Mouse (Mus musculus) gastrocnemius, postnatal 14 days (tissue): ENCODE measurements around the gene 4931409K22Rik. TPM values are rescaled to one million over a fixed set of nuclear protein-coding genes. Genes with fewer than 3 reads are reported as not detected.
"Not testable (repeated sequence)": the region's sequence is repeated elsewhere in the genome, so short reads cannot be mapped to it uniquely, and the experiment has no call there.

Source experiments
- DNase-seq: peaks from one replicate; pipeline ENCODE4 v3.0.0; 2021; ENCODE audit warnings: mixed read lengths
- intact Hi-C: fragments of 180-260 bp; cut with DNase I; formaldehyde crosslinking; loops from one replicate; pipeline ENCODE4 v1.15.1; 2025; ENCODE audit warnings: low total_unique reads
- total RNA-seq, 2 experiments: library from RNA; stranded (reverse); gene quantifications; 2 replicates each; pipeline ENCODE4 v1.2.3; 2021

4931409K22Rik gene
- total RNA-seq, 2 experiments from 2014 or later, result not detected

DNA sequence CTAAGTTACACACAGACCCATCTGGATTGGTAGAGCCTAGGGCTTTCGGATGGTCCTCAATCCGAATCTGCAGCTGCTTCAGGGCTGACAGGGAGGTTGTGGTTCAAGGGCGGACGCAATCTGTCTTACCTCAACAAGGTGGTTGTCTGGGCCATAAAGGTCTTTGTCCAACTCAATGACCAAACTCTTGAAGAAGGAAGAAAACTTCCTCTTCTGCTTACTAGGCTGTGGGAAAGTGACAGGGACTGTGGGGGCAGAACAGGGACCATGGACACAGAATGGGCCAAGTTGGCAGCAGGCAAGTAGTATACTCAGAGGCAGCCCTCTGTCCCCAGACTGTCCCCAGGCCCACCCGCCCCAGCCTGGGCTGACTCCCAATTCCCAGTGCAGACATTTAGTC, 38.7 kb upstream of the 4931409K22Rik start:
- intact Hi-C loops, result loop anchor here (5.0 kb wide), 1 partner anchor 57 kb away; no protein-coding TSS in a partner anchor
- DNase-seq, result no peak

DNA sequence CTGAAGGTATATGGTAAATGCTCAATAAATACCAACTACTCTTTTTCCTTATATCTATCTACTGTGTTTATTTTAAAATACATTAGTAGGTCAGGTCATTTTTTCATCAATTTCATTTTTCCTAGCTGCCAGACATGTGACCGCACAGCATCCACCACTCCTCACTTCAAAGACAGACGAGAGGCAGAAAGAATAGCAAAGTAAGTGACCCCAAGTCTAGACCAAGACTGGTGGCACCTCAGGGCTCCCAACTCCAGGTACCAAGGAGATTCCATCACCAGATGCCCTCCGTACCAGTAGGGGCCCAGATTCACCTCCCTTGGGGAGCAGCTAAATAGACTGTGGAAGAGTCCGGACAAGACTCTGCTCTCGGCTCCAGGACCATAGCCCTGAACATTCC, 37.7 kb upstream of the 4931409K22Rik start:
- DNase-seq, result no peak
- intact Hi-C loops, result loop anchor here (5.0 kb wide), 1 partner anchor 62 kb away; no protein-coding TSS in a partner anchor

DNA sequence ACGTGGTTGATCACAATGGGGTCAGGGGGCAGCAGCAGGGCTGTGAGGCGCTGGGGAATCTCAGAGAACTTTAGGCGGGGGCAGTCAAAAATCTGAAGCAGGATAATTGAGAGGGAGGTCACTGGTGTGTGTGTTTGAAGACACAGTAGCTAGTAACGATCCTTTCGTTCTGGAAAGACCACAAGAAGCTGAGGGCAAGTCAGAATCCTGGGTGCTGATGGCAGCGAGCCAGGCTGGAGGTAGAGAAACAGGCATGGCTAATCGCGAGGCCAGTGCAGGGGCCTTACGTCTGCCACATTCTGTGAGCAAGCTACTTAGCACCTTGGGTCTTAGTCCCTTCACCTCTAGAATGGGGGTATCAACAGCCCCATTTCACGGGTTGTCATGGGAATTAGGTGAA, 37.3 kb upstream of the 4931409K22Rik start:
- intact Hi-C loops, result loop anchor here (5.0 kb wide), 1 partner anchor 62 kb away; no protein-coding TSS in a partner anchor
- no peak for DNase-seq

DNA sequence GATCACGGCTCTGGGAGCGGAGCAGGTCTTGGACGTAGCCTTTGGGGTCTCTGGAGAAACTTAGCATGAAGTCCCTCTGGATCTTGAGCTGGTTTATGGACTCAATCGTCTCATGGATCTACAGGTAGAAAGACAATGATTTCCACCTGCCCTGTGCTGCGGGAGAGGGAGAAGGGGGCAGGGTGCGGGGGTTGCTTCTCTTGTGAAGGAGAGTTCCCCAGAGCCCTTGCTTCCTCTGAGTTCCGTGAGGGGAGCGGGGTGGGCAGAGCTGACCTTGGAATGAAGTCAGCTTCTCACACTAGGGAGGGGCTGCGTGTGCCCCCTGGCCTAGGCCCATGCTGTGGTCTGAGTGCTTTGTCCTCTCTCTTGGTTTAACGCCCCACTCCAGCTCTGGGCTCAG, 36.6 kb upstream of the 4931409K22Rik start:
- intact Hi-C loops, result loop anchor here (5.0 kb wide), 1 partner anchor 61 kb away; no protein-coding TSS in a partner anchor
- DNase-seq, result no peak

DNA sequence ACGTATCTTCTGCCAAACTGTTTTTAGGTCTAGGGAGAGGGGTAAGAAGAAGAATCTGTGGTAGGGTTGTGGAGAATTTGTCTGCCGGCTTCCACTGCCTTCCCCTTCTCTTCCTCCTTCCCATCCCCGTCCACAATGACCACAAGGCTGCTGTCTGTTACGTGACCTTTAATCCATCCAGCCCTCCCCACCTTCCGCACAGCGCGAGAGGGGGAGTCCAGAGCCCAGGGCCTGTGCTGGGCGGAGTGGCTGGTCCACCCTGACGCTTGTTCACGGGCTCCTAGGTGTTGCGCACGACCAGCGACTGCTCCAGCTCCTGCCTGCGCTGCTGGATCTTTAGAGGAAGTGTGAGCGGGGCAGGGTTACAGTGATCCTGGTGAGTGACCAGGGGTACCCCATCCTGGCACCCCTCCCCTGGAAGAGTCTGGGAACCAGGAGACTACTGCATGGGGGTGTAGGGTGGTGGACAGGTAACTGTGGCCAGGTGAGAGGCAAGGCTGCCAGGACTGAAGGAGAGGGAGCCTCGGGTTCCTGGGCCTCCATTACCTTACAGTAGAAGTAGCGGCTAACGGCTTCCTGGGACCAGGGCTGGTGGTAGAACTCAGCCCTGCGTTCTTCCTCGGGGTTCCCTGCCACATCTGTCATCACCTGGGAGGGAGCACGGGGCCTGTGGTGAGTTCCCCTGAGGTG, 36.0 kb upstream of the 4931409K22Rik start:
- DNase-seq, result no peak

DNA sequence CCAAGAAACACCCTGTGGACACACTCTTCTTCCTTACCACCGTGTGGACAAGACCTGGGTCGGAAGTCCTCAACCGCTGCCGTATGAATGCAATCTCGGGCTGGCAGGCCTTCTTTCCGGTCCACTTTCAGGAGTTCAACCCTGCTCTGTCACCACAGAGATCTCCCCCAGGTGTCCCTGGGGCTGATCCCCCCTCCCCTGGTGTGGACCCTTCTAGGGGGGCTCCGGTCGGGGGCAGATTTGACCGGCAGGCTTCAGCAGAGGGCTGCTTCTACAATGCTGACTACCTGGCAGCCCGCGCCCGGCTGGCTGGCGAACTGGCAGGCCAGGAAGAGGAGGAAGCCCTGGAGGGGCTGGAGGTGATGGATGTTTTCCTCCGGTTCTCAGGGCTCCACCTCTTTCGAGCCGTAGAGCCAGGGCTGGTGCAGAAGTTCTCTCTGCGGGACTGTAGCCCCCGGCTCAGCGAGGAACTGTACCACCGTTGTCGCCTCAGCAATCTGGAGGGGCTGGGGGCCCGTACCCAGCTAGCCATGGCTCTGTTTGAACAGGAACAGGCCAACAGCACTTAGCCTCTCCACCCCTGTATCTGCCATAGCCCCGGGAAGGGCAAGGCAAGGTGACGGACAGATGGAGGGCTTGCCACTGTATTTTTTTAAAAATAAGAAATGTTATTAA, 35.3 kb upstream of the 4931409K22Rik start:
- intact Hi-C loops, result loop anchor here (5.0 kb wide), 1 partner anchor 60 kb away; no protein-coding TSS in a partner anchor
- no peak for DNase-seq

More for the DNA sequence above, 36.0 kb upstream of the 4931409K22Rik start:
- intact Hi-C loops, result loop anchor here (5.0 kb wide), 1 partner anchor 60 kb away; no protein-coding TSS in a partner anchor

DNA sequence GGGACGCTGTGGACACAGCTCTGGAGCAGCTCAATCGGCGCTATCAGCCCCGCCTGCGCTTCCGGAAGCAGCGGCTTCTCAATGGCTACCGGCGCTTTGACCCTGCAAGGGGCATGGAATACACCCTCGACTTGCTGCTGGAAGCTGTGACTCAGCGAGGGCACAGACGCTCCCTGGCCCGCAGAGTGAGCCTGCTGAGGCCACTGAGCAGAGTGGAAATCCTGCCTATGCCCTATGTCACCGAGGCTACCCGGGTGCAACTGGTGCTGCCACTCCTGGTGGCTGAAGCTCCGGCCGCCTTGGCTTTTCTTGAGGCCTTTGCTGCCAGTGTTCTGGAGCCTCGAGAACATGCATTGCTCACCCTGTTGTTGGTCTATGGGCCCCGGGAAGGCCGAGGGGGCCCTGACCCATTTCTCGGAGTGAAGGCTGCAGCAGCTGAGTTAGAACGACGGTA, 34.7 kb upstream of the 4931409K22Rik start:
- intact Hi-C loops, result loop anchor here (5.0 kb wide), 1 partner anchor 59 kb away; no protein-coding TSS in a partner anchor
- DNase-seq, result no peak

DNA sequence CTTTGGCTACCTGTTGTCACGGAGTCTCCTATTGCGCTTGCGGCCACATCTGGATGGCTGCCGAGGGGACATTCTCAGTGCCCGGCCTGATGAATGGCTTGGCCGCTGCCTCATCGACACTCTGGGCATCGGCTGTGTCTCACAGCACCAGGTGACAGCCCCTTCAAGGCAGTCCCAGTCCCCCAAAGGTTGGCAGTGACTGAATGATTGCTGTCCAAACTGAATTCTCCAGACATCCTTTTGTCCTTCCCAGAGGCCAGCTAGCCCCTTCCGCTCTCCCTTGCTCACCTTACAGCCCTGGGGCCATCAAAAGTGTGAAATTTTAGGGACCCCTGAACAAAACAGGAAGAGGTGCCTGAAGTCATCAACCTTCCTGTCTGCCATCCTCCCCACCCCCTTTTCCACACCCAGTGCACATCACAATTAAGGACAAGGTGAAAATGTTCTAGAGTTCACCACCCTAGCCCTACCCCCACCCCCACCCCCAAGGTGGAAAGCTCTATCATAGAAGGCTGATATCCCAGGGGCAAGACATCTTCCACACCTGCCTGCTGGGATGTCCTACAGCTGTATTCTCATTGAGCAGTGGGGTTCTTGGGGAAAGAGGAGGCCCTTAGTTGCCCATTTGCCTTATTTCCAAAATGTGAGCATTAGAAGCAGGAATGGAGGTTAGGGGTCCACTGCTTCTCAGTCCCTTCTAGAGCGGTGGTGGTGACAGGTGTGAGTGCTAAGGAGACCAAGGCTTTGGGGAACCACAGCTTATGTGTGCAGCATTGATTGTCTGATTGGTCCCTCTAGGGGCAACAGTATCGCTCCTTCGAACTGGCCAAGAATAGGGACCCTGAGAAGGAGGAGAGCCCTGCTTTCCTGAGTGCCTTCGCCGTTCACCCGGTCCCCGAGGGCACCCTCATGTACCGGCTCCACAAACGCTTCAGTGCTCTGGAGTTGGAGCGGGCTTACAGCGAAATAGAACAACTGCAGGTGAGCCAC, 33.2 kb upstream of the 4931409K22Rik start:
- DNase-seq, result no peak
- intact Hi-C loops, result loop anchor here (5.0 kb wide), 1 partner anchor 58 kb away; no protein-coding TSS in a partner anchor

DNA sequence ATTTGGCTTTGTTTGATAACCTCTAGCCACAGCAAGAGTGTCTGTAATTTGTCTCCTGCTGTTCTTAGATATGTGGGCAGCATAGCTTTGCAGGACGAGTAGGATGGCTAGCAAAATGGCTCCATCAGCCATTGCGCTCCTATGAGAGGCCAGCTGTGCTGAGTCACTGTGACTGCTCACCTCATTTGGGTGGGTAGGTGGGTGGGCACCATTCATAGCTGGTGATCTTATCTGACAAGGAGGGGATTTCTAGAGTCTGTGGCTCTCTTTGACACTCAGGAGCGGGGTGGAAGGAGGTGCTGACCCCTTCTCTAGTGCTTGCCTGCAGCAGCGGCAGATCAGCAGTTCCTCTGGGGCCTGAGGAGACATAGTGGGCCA, 30.6 kb upstream of the 4931409K22Rik start:
- intact Hi-C loops, result no loop called here
- no peak for DNase-seq

DNA sequence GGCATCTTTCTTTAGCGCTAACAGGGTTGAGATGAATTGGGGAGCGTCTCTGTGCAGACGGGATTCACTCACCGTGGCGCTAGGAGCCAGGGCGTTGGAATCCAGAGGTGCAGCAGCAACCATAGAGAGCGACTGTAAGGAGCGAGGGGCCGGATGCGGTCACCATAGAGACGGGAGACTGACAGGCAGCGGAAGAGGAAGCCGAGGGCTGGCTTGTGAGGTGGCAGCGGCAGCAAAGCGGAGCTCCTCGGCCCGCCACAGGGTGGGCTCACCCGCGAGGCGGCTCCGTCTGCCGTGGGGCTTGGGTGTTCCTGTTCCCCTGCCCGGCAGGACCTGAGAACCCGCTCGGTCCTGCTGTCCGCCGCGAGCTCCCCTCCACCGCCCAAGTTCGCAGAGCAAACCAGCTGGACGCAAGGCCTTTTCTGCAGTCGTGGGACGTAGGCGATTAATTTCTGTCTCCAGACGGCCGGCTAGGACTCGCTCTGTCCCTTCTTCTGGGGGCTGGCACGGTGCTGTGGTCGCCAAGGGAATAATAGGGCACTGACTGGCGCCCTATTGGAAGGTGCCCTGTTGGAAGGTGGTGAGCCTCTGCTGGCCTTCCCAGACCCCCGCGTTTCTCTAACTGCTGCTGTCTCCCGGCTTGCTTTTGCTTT, 30.1 kb upstream of the 4931409K22Rik start, which contains the start of gene Chpf2:
Chpf2 (plus strand) TSS at position 195 of the 653 bp plus-strand sequence.
- intact Hi-C loops, result no loop called here
- peak; percentile 86 for DNase-seq

DNA sequence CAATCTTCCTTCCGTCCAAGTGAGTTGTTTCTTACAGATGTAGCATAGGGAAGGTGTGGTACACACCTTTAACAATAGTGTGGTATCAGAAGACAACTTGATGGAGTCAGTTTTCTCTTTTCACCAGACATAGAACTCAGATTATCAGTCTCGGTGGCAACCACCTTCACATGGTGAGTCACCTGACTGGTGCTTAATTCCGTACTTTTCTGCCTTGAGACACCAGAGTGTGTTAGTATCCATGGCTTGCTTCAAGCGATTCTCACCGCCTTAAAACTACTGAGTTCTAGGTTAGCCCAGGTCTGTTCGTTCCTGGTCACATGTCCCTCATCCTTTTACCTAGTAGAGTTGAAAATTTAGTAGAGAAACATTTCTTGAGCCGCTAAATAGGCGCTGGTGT, 29.5 kb upstream of the 4931409K22Rik start:
- DNase-seq, result no peak
- intact Hi-C loops, result no loop called here

DNA sequence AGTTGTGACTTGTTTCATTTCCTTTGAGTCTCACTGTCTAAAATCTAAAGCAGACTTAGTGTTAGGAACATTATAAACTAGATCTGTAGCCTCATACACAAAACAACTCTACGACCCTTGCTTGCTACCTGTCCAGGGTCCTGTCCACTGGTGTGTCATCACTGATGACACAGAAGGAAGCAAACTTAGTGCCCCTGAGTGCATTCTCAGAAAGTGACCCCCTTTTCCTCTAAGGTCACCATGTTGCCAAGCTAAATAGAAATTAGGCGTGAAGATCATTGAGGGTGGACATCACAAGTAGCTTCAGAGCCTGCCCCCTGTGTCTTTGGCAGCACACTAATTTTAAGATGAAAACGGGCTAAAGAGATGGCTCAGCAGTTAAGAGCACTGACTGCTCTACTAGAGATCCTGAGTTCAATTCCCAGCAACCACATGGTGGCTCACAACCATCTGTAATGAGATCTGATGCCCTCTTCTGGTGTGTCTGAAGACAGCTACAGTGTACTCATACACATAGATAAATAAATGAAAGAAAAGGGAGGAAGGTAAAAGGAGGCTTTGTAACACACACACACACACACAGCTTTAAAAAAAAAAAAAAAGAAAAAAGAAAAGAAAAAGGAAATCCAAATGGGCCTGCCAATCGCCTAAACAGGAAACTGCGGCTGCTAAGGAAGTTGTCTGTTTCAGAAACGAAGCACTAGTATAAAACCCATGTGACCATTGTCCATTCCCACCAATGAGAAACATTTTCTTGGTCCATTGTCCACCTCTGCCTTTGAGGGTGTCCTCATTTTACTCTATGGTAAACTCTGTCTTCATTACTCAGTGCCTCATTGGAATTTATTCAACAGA, 21.7 kb upstream of the 4931409K22Rik start:
- intact Hi-C loops, result no loop called here
- DNase-seq, result no peak

DNA sequence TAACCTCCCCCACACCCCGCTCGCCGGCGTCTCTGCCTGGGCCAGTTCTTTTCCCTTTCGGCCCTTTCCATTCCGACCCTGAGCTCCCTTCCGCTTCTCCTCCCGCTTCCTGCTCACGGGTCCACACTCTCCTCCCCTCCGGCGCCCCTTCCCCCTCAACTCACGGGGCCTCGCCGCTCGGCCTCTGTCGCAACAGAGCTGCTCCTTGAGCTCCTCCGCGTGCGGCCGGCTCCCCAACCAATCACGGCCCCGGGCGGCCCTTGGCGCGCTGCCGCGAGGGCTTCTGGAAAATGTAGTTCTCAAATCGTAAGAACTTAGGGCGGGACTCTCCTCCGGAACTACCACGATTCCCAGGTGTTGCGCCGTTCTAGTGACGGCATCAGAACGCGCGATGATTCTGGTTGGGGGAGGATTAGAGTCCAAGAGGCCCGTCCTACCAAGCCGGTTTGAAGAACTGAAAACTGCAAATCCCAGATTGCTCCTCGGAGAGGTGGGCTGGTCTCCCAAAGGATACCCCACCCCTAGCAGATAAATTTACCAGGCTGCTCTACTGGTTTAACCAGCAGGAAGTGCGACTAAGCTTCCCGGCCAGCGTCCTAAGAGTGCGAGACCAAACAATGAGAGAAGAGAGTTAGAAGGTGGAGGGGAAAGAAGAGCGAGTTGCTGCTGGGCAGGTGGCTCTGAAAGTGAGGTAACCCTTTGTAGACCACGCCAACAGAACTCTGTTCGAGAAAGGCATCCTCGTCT, 20.7 kb upstream of the 4931409K22Rik start, which contains the start of gene Abcf2:
Abcf2 (minus strand) TSS at position 285 of the 747 bp plus-strand sequence.
- intact Hi-C loops, result no loop called here
- peak; percentile 100 for DNase-seq

DNA sequence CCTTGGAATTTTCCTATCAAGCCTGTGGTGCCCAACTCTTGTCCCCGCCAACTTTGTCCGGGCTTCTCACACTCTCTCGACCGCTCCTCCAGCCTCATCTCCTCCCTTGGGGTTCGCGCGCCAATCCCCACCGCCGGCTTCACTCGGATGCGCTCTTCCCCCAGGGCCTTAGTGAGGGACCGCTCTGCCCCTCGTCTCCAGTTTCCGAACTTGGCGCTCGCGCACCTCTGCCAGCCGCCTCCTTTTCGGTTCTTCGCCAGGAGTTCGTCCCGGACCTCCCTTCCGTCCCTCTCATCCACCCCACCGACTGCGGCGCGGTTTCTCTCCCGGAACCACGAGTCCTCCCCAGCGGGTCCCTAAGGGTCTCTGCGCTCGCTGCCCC, 20.2 kb upstream of the 4931409K22Rik start:
- DNase-seq, result peak; percentile 49
- intact Hi-C loops, result no loop called here

DNA sequence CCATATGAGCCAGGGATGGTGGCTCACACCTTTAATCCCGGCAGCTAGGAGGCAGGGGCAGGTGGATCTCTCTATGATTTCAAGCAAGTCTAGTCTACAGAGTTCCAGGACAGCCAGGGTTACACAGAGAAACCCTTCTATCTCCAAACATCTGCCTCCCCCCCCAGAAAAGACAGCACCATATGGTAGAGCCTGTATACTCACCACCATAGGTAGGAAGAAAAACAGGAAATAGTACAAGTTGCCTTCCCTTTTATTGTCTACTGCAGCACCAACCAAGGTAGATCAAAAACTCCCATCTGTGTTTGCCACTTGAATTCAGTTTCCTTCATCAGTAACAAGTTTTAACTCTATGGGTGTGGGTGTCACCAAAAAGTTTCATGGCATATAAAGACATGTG, 19.3 kb upstream of the 4931409K22Rik start:
- intact Hi-C loops, result no loop called here
- no peak for DNase-seq

DNA sequence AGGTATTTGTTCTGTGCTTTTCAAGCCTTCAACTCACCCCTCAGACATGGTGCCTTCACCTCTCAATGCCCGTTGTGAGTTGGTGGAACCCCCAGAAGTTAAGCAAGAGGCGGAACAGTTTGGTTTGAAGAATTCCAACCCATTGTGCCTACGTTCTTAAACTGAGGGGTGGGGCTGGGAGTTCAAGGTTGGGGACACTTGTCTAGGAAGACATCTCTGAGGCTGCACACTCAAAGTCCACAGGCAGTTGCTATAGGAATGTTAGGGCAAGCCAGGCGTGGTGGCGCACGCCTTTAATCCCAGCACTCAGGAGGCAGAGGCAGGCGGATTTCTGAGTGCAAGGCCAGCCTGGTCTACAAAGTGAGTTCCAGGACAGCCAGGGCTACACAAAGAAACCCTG, 1.3 kb downstream of the 4931409K22Rik start:
- DNase-seq, intact Hi-C loops: not testable (repeated sequence)

DNA sequence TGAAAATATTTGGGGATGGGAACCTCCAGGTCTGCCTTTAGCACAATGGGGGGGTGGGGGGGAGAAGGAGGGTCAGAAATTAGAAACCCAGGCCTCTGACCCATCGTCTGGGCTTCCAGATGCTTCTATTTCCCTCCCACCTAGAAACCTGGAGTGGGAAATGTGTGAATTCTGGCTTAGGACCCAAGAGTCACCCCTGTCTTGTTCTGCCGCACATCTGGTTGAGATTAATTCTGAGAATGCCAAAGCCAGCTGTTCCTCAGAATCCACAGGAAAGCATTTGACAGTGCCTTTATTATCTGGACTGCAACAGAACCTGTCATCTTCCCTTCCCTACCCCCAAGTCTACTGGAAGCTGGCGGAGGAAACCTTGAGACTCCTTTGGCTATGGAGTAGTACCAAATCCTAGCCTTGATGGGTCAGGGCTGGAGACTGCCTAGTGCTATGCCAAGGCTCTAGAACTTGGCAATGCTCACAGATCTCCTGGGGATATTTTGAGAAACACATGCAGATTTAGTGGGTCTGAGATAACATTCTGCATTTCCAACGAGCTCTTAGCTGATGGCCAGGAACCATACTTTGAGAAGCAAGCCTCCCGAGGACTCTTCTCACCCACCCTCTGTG, 2.9 kb downstream of the 4931409K22Rik start:
- no peak for DNase-seq
- intact Hi-C loops, result no loop called here
